Mouse (Mus musculus) megakaryocyte, embryonic 14.5 days (primary cell): ENCODE measurements around the gene Pprc1.

ENCODE experiments used
- FLI1 ChIP-seq: IDR thresholded peaks from 2 replicates; pipeline ENCODE4 v1.6.1; 2012; ENCODE audit warnings: low read length, inconsistent platforms, mixed read lengths
- GATA1 ChIP-seq: IDR thresholded peaks from 3 replicates; pipeline ENCODE4 v1.6.1; 2012; ENCODE audit warnings: mixed read lengths, low read length, inconsistent platforms, borderline replicate concordance

DNA sequence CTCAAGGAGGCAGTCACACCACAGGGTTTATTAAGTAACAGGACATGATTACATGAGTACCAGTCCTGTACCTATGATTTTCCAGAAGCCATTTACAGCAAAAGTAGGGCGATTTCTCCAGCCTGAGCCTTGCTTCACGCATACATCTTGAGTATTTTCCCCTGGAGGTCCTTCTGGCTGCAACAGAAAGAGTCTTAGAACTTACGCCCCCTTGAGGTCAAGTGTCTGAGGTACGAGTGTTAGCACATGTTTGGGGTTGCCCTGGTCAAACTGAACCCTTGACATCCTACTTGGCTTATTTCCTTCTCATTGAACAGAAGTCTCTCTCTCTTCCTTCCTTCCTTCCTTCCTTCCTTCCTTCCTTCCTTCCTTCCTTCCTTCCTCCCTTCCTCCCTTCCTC, 69.9 kb downstream of the Pprc1 start:
- TF ChIP-seq GATA1, result no peak
- no peak for TF ChIP-seq FLI1
